Mouse (Mus musculus) B cell, adult 67 days (primary cell): ENCODE results near the gene Olfr1123. TPM values are rescaled to one million over a fixed set of nuclear protein-coding genes. Genes with fewer than 3 reads are reported as not detected.

Experiments
- total RNA-seq, 2 experiments: library from RNA; stranded (reverse); gene quantifications; 4 replicates each; pipeline ENCODE4 v1.2.4; 2023

The Olfr1123 gene
- not detected for total RNA-seq

GRCm38 (mm10) chr2:87416335-87416734, at the start of gene Olfr1123:
Gene Olfr1123, plus strand, starts transcription at chr2:87416635.

GRCm38 (mm10) chr2:87369595-87369994, 46.8 kb upstream of the Olfr1123 start, which contains the start of gene Olfr1121:
Gene Olfr1121, plus strand, starts transcription at chr2:87369895.

GRCm38 (mm10) chr2:87385549-87385948, 30.9 kb upstream of the Olfr1123 start, which contains the start of gene Olfr1122:
Gene Olfr1122, plus strand, starts transcription at chr2:87385849.

GRCm38 (mm10) chr2:87429975-87430374, 13.5 kb downstream of the Olfr1123 start, which contains the start of gene Olfr1124:
Gene Olfr1124, plus strand, starts transcription at chr2:87430275.

GRCm38 (mm10) chr2:87453662-87454061, 37.2 kb downstream of the Olfr1123 start, which contains the start of gene Olfr1126:
Gene Olfr1126, plus strand, starts transcription at chr2:87453962.

Other genes with a start within 250 kb of the Olfr1123 start
- gene Olfr1112, start 228.8 kb upstream of the Olfr1123 start, total RNA-seq, result not detected
- not detected for gene Olfr1113, start 207.7 kb upstream of the Olfr1123 start, total RNA-seq
- gene Olfr1115, start 168.6 kb upstream of the Olfr1123 start, total RNA-seq, result not detected
- gene Olfr1116, start 149.1 kb upstream of the Olfr1123 start, total RNA-seq, result not detected
- not detected for gene Olfr1118, start 109.1 kb upstream of the Olfr1123 start, total RNA-seq
- not detected for gene Olfr1120, start 61.8 kb upstream of the Olfr1123 start, total RNA-seq
- gene Olfr1121, start 46.7 kb upstream of the Olfr1123 start, total RNA-seq, result not detected
- gene Olfr1122, start 30.8 kb upstream of the Olfr1123 start, total RNA-seq, result not detected
- not detected for gene Olfr1124, start 13.6 kb downstream of the Olfr1123 start, total RNA-seq
- not detected for gene Olfr1126, start 37.3 kb downstream of the Olfr1123 start, total RNA-seq
- not detected for gene Pramel7, start 80.5 kb downstream of the Olfr1123 start, total RNA-seq
- gene Pramel6, start 89.9 kb downstream of the Olfr1123 start, total RNA-seq, result not detected
- gene Olfr153, start 115.2 kb downstream of the Olfr1123 start, total RNA-seq, result not detected
- gene Olfr1128, start 128.9 kb downstream of the Olfr1123 start, total RNA-seq, result not detected
- gene Olfr1129, start 157.3 kb downstream of the Olfr1123 start, total RNA-seq, result not detected
- gene Olfr1130, start 189.6 kb downstream of the Olfr1123 start, total RNA-seq, result not detected
- gene Olfr1131, start 210.5 kb downstream of the Olfr1123 start, total RNA-seq, result not detected
- gene Olfr1132, start 220.9 kb downstream of the Olfr1123 start, total RNA-seq, result not detected
- not detected for gene Olfr1133, start 230.7 kb downstream of the Olfr1123 start, total RNA-seq
- gene Olfr1134, start 241.8 kb downstream of the Olfr1123 start, total RNA-seq, result not detected